Mouse (Mus musculus) layer of hippocampus, adult 9-10 months (tissue): Measurements from ENCODE around the gene Senp2.

Experiments used
- DNase-seq: peaks from one replicate; pipeline ENCODE4 v3.0.0; 2022; ENCODE audit warnings: low spot score

Senp2 gene

DNA sequence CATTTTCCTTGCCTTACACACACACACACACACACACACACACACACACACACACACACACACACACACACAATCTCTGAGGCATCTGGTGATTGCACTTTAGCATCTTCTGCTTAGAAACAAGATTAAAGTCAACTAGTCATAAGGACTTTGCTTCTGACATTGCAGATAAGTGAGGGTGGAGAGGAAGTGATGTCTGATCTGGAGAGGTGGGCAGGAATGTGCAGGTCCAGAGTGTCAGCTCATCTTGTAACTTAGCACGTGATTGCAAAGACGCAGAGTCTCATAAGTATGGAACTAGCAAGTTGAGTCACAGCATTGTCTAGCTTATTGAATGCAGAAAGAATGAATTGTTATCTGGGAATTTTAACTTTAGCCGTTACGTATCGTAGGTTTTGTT is 18.2 kb downstream of the Senp2 start:
- no peak for DNase-seq

DNA sequence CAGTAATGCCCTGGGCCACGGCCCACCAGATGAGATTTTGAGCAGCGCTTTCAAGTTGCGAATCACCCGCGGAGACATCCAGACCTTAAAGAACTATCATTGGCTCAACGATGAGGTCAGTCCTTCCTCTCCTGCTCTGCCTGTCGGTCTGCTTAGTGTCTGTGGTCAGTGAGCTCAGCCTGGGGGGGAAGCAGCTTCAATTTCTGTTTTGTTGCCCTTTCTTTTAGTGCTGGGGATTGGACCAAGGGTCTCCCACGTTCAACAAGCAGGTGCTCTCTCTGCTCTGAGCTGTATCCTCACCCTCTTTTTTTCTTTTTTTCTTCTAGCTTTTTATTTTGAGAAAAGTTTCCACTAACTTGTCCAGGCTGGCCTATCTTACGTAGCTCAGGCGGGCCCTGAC is 29.3 kb downstream of the Senp2 start:
- no peak for DNase-seq

DNA sequence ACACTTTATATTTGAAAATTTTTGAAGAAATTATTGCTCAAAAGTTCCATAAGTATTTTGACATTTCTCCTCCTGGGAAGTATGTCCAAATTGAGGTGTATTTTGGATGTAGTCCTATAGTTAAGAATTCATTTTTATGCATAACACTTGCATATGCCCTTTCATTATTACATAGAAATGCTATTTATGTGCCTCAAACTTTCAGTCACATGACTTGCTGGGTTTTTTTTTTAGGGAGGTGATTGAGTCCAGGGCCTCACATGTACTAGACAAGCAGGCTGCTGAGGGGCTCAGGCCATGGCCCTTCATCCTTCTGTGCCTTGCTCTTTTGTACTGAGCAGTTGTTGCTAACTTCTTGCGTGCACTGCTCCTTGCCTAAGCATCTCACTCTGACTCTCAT is 30.7 kb downstream of the Senp2 start:
- no peak for DNase-seq

DNA sequence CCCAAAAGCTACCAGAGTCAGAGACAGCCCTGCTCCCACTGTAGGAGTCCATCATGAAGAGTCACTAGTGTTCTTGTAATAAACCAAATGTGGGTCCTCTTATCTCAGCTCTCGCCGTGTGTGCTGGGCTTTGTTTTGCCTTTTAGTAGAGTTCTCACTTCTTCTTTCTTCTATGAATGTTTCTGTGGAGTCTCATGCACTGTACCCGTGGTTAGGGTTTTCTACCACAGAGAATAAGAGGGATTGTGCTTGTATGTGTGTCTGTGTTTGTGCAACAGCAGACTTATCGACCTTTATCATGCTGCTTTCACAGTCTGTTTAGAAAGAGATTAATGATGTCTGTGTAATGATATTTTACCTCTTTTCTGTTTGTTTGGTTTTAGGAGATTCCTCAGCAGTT is 34.5 kb downstream of the Senp2 start:
- no peak for DNase-seq

DNA sequence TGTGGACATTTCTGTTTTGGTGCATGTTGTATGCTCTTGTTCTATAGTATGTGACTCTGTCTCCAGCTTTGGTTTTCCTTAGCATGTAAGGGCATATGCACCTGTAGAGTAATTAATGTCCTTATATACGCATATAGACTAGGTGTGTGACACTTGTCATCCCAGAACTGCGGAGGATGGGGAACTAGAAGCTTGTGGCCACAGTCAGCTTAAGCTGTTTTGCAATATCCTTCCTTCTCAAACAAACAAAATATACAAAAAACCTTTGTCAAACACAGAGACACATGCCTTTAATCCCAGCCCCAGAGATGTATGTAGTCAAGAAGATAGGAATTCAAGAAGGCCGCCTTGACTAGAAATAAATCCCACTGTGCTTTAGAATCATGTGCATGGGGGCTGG is 36.6 kb downstream of the Senp2 start:
- DNase-seq = no peak

DNA sequence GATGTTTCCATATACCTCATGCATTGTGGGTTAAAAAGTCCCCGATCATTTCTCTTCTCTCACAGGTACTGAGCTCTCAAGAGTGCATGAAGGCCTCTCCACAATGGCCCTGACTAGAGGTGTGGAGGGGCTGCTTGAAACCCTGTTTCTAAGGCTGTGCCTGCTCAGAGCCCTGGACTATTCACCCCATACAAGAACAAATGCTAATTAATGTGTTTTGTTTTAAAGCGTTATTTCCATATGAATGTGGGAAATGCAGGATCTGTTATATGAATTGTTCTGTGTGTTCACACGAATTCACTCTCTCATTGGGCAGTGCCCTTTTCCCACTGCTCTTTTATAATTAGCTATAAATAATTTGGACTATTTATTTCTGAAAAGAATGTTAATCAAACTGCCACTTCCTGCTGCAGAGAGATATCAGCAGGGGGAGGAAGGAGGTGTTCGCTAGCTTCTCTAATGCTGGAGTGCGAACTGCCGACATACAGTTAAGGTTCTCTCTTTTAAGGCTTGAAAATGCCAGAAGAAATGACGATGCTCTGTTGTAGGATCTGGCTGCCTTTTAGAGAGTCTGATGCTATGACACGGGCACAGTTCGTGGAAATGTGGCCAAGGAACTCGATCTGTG is 37.6 kb downstream of the Senp2 start:
- DNase-seq = no peak

DNA sequence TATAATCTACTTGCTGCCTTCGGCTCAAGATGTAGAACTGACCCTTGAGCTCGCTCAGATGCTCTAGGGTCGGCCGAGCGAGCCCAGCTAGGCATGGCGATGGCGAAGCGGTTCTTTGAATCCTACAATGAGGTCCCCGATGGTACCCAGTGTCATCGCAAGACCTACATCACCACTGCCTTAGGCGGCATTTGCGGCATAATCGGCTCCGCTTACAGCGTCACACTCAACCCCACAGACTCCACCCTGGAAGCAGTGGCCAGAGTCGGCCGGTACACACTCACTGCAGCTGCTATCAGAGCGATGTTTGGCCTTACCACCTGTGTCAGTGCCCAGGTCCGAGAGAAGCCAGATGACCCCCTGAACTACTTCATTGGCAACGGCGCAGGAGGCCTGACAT is 44.1 kb downstream of the Senp2 start:
- no peak for DNase-seq

DNA sequence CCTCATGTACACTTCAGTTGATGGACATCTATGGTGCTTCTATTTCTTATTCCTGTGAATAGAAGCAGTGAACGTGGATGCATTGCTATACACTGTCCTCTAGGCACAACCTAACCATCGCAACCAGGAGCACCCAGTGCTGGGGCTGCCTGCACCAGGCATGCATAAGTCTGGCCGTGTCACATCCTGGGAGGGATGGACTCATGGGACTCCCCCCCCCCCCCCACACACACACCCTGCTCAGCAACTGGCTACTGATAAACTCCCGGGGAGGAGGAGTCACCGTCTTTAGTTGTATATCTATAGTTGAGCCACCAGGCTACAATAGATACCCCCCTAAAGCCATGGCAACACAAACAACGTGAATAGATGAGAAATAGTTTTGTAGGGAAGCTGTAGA is 48.2 kb downstream of the Senp2 start:
- no peak for DNase-seq

DNA sequence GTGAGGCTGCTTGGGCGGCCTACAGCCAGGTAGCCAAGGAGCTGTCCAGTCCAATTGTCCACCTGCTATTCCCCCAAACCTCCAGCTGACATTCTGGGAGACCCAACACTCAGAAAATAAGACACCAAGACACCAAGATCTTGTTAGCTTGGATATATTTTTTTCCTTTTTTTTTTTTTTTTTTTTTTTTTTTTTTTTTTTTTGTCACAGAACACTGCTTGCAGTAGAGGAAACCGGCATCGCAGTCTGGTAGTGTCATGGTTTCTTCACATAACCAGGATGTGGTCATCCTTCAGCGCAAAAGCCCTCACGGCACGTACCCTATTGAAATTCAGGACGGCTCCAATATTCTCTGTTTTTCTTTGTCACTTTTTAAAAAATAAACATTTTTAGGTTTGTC is 49.6 kb downstream of the Senp2 start:
- no peak for DNase-seq

DNA sequence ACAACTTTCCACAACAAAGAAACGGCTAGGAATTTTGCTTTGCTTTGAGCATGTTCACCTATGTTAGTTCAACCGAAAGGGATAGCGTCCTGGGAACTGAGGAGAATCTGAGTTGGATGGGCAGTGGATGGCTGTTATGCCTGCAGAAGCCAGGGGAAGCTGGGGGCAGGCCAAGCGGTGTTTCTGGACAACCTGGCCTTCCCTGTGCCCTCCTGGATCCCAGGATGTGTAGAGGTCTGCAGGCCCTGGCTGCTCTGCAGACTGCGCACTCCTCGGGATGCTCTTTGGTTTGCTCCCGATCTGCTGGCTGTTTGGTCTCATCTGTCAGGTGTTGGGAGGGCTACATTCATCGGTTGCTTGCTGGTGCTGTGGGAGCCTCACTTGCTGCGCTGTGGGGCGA is 51.1 kb downstream of the Senp2 start:
- no peak for DNase-seq

DNA sequence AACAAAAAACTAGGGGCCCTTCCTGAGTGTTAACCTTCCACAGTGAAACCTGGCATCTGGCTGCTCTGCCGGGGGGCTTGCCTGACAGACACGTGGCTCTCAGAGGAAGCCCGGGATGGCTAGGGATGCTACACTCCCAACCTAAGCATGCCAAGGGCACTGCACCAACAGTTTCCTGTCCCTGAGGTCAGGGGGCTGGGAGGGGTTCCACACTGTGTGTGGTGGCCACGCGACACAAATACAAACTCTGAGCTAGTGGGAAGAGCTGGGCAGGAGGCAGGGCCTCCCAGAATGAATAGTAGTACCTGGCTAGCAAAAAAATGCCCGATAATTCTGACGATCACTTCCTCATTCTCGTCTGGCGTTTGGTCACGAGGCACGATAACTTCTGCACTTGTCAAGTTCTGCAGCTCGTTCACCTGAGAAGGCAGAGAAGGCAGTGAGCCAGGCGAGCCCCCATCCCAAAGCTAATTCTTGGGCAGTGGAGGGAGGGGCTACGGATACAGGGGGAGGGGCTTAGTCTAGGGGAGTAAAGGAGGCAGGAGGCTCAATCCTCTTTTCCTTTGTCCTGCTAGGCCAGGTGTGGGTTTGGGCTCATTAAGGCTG is 52.4 kb downstream of the Senp2 start:
- no peak for DNase-seq

DNA sequence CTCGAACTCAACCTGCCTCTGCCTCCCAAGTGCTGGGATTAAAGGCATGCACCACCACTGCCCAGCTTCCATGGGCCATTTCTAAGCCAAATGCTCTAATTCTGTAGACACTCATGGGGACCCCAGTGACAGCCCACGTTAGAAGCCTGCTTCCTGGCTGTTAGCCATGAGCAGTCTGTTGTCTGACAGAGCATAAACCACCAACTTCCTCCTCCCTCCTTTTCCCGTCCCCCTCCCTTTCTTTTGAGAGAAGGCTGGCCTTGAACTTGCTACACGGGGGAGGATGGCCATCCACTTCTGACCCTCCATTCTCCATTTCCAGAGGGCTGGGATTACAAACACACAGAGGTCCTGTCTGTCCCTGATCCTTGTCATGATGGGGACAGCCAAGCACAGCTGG is 53.0 kb downstream of the Senp2 start:
- DNase-seq = no peak

DNA sequence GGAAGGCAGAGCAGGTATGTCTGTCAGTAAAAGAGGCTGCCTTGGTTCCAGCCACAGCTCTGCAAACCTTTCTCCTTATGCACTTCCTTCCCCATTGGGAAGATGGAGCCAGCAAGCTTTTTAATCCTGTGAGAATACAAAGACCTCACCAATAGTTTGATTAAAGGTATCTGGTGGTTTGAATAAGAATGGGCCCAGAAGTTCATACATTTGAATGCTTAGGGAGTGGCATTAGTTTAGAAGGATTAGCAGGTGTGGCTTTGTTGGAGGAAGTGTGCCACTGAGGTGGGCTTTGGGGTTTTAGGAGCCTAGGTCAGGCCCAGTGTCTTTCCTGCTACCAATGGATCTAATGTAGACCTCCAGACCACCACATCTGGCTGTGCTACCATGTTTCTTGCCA is 56.3 kb downstream of the Senp2 start:
- DNase-seq = no peak

DNA sequence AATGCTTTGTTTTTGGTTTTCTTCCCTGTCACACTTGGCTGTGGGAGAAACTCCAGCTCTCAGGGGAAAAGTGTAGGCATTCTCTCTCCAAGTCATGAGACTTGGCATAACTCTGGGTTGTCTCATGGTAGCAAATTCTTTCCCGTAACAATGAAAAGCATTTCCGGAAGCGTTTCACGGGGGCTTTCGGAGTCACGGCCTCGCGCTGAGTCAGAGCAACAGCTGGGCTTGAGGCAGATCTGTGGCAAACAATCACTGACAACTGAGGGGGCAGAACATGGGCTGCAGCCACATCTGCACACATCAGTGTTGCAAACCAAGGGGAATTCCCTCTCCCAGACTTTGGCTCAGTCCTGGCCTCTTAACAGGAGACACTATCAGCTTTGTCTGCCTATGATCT is 58.1 kb downstream of the Senp2 start:
- no peak for DNase-seq

DNA sequence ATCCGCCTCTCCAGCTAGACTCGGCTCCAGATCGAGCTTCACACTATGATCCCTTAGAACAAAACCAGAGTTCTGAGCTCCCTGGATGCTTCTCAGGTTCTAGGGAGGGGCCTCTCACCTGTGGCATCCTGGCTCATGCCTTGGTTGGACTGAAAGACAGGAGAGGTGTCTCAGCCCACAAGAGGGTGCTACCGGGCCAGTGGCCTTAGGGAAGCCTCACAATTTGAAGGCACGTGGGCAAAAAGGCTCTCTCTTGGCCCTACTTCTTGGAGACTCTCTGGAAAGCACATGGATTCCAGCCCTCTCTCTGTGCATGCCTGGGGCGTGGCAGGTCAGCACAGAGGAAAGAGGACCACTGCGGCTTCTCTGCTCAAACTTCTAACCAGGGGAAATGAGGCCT is 62.1 kb downstream of the Senp2 start:
- DNase-seq = no peak

DNA sequence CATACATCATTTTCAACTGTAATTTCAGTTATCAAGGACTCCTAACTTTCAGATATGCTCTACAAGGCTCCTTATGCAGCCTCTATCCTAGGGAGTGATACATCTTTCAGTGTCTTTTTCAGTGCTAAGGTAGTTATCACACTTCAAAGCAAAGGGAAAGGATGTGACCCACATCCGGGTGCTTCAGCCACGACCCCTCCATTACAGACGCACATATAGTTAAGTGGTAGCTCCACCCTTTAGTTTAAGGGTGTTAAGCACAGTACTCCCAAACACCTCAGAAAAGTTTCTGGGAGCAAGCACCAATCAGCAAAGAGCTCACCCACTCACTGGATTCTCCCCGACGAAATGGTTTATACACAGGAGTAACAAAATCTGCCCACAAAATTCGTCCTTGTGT is 65.8 kb downstream of the Senp2 start:
- no peak for DNase-seq

DNA sequence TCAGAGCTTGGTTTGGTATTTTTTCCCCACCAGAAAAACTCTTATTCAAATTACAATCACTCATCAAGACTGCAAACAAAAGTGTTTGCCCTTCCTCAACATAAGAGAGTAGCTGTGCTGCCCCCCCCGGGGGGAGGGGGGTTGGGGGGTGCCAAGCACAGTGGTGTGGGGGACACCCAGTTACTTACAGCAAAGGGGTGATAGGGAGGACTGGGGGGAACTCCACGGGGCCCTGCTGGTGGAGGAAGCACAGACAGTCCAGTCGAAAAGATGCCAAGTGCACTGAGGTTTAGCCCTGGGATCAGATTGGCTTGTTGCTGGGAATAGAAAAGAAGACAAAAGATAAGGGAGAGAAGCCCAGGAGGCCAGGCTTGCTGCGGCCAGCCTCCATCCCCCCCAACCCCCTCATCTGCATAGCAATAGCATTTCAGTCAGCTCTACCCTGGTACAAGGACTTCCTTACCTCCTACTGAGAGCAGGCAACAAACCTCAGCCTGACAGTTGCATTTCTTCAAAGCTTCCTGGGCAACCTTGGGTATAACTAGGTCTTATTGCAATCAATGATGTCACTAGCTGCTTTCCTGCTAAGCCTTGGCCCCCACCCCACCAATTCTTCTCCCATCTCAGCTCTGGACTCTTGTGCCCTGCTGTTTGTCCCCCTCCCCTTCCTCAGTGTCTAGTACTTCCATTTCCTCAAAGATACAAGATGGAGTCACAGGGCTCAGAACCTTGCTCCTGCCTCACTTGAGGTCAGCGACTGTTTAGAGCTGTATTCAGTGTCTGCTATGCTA is 66.7 kb downstream of the Senp2 start:
- no peak for DNase-seq

DNA sequence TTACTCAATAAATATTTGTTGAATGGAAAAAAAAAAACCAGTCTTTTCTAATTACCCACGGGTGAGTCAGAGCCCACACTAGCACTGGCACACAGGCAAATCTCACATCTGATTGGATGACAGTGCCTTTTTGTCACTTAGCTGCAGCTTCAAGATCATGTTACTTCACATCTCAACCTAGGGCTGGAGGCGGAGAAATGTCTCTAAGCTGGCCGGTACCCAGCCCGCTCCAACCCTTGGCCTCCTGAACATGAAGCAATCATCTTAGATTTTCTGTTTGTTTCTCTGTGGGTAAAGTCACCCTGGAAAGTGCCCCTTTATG is 67.3 kb downstream of the Senp2 start:
- DNase-seq = no peak

DNA sequence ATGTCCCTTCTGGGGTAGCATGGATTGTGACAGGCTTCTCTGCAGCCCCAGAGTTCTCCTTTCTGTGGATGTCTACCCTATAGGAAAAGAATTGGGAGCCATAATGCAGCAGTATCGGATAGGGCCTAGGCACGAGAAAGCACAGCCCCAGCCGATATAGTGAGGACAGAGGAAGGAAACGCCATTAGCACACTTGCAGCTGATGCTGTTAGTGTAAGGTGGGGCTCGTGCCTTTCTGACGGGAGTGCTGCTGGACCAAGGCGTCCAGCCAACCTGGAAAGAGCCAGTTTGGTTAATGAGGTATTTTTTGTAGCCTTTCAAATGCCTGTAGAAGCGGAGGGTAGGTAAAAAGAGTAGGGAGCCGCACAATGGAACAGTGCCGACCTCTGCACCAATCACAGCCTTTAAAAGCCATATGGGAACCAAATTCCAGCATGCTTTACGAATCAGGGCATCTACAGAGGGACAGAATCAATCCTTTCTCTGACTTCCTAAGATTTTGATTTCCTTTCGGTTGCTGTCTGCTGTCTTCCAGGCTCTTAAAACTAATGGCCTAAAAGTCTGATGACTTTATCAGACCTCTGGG is 70.9 kb downstream of the Senp2 start:
- DNase-seq = no peak

DNA sequence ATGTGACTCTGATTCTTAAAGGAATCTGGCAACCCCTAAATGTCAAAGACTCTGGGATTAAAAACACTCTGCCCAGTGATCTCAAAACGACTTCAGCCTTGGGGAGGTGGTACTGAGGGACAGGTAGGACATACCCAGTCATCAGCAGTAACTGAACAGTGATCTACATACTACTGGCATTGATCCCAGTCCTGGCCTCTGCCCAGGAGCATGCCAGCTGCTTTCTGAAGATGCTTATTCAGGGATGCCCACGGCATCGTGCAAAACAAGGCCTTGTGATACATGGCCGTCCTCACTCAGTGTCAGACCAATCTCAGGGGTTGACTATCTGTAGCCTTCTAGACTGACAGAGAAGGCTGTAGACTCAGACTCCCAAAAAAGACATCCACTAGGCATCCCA is 76.1 kb downstream of the Senp2 start:
- DNase-seq = no peak

DNA sequence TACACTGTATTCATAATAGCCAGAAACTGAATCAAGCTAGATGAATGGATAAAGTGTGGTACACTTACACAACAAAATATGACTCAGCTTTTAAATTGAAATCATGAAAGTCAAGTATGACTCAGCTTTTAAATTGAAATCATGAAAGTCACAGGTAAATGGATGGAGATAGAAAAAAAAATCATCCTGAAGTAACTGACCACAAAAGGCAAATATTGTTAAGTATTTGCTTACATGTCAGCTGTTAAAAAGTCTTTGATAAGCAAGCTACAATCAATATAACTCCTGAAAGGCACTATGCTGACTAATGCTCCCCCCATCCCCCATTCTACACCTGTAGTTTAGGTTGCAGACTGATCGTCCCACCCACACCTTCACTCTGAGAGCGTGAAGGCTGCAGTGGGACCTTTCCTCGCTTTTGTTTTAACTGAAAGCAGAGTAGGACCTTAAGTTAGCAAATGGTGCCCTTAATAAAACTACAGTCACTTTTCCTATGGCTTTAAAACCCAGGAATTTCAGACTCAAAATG is 82.0 kb downstream of the Senp2 start:
- no peak for DNase-seq

DNA sequence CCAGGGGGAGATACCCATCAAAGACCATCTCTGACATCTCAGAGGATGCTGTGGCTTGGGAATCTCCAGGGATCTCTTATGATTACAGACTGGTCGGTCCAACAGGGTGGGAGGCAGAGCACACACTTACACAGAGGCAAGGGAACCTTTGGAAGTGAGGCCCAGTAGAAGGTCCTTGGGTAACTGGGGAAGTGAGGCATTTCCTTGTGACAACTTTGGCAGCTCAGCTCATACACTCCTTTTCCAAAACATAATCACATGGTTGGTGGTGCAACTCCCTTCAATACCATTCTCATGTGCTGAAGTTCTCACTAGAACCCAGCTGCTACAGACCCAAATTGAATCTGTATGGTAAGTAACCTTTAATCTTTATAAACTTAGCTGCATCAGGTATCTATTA is 86.5 kb downstream of the Senp2 start:
- DNase-seq = no peak

DNA sequence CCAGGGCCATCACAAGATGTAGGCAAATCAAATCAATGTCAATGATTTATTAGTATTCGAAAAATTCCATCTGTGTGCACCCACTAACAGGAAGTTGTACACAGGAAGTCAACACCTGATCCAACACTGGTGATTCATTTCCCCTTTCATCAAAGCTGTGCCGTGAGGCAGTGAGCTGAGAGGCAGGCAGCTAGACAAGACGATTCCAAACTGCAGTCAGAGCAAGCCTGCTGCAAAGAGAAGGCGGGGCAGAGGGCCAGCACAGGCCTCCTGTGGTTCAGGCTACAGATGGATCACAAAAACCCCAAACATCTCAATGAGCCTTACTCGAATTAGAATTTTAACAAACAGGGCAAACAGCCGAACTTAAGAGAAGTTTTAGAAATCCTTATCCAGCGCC is 88.4 kb downstream of the Senp2 start:
- DNase-seq = no peak
